Mouse (Mus musculus) cerebellum, postnatal 10 days (tissue): ENCODE data around the gene Olfr1383.
A peak's percentile ranks its signal among the peaks of the same experiment; 100 is the strongest.
"Not testable (repeated sequence)": the region's sequence is repeated elsewhere in the genome, so short reads cannot be mapped to it uniquely, and the experiment has no call there.

Source experiments
- DNase-seq, 2 experiments: peaks; one replicate each; pipeline ENCODE4 v3.0.0; 2021; ENCODE audit warnings: mixed read lengths in 2 of 2

Olfr1383 gene

DNA sequence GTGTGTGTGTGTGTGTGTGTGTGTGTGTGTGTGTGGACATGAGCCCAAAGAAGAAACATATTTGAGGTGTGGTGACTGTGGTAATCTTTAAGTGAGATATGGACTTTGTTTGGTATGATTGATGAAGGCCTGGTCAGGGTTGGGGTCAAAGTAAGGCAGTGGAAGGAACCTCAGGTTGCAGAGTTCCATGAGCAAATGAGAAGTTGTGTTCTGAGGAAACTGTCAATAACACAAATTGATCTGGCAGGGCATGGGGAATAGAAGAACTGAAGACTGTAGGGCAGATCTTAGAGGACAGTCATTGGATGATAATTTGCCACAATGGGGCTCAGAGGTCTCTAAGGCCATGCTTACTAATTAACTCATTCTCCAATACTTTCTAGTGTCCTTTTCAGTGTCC is at the start of gene Olfr1383:
Olfr1383 (plus strand) TSS at position 301 of the 400 bp plus-strand sequence.
- DNase-seq: no peak

- DNase-seq: no peak
These were observed 33.5 kb upstream of the Olfr1383 start for GRCm38 (mm10) chr11:49485973-49486372.

DNA sequence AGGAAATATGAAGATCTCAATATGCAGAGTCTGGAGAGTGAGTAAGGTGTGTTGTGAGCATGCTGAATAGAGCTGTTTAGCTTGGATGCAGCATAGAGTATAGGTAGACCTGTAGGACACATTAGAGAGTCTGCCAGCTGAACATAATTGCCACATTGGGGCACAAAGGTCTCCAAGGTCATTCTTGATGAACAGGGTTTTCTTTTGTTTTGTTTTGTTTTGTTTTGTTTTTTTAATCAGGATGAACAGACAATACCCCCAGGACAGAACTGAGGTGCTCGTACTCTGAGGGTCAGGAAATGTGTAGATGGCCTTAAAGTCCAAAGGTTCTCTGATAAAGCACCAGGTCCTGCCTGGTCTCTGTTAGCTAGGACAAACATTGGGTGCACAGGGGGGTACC is 30.7 kb upstream of the Olfr1383 start, which contains the start of gene Olfr1385:
Olfr1385 (plus strand) TSS at position 301 of the 400 bp plus-strand sequence.
- DNase-seq: not testable (repeated sequence)

DNA sequence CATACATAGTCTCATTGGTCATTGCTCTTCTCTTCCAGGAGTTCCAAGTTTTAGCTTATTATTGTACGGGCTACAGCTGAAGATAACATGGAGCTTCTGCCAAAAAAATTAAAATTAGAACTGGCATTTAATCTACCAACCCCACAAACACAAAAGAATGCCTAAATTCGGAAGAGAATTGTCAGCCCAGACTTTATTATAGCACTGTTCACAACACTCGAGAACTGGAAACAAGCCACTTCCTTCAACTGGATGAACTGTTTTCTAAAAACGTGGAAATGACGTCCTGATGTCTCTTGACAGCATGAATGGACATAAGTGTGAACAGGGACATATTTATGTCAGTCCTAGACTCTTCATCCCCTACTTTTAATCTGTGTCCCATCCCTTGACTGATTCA is 1.4 kb upstream of the Olfr1383 start:
- no peak for DNase-seq

DNA sequence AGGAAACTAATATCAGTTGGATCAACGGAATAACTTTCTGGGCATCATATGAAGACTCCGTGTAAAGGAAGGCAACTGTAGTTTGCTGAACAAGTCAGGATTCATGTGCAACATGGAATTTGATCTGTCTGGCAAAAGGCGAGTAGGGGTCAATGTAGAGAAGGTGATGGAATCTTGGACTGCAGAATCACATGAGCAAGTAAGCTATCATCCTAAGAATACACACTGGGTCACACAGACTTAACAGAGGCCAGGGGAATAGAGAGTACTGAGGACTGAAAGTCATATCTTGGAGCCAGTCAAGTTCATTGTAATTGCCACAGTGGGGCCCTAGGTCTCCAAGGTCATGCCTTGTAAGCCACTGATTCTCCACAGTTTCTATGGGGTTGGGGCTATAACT is 8.5 kb downstream of the Olfr1383 start, which contains the start of gene Olfr1382:
Olfr1382 (plus strand) TSS at position 301 of the 400 bp plus-strand sequence.
- no peak for DNase-seq

- no peak for DNase-seq
These were observed 13.3 kb downstream of the Olfr1383 start for GRCm38 (mm10) chr11:49532761-49533160.

DNA sequence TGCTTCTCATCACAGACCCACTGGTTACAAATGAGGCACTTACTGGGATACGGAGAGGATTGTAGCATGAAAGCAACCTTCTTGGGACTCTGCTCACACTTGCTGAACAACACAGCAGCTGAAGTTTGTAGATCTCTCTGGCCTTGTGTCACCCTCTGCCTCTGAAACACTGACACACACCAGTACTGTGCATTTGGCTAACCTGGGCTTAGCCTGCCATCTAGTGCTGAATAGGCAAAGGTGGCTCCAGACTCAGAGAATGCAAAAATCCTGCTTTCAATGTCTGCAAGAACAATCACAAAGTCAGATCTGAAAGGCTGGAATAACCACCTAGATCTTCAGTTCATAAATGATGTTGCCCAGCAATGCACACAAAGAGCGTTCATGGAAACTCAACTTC is 17.2 kb downstream of the Olfr1383 start:
- peak in 1 of 2 experiments; percentile 13 for DNase-seq

- DNase-seq: not testable (repeated sequence)
These were observed 23.7 kb downstream of the Olfr1383 start, which contains the start of gene Olfr1381 for GRCm38 (mm10) chr11:49543149-49543548. TSS of gene Olfr1381 (plus strand) at chr11:49543449.

- DNase-seq: peak; percentile 12 to 20
These were observed 34.6 kb downstream of the Olfr1383 start for GRCm38 (mm10) chr11:49554033-49554432.

DNA sequence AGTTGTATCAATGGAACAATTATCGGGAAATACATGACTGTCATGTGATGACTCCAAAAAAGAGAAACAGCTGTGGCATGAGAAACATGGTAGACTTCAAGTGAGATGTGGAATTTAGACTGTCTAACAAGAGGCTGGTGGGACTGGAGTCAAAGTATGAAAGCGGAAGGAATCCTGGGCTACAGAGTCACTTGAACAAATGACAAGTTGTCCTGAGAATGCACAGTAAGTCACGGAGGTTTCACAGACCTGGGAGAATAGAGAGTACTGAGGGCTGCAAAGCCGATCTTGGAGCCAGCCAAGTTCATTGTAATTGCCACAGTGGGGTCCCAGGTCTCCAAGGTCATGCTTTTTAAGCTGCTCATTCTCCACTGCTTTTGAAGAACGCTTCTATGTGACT is 37.1 kb downstream of the Olfr1383 start, which contains the start of gene Olfr1380:
Olfr1380 (plus strand) TSS at position 301 of the 400 bp plus-strand sequence.
- not testable (repeated sequence) for DNase-seq

- DNase-seq: peak in 1 of 2 experiments; percentile 9
These were observed 55.6 kb downstream of the Olfr1383 start for GRCm38 (mm10) chr11:49575054-49575453.
